Mouse (Mus musculus) MEL (cell line): ENCODE measurements at regions not wholly inside any gene's neighbourhood (a gene's known extent, or its start where the extent isn't known, plus 50 kb on each side); places are given as distances from the start of the nearest gene placed in this dataset.

Experiments used
- DNase-seq: peaks from one replicate; pipeline ENCODE4 v3.0.0; 2011; ENCODE audit warnings: low read depth, low spot score
- H3K27ac ChIP-seq: 2 replicates; pipeline ENCODE4 v1.5.1; 2012; ENCODE audit warnings: low read depth, mild to moderate bottlenecking, control low read depth, low read length, moderate library complexity; ENCODE audit not compliant: control insufficient read depth
- H3K27me3 ChIP-seq, 2 experiments: fragments of 150-350 bp in 1 of 2; sonication (generic) in 1 of 2; 2 replicates each; pipeline ENCODE4 v1.6.1; 2012; ENCODE audit warnings: low read length in 2 of 2, mild to moderate bottlenecking in 2 of 2, improper control_type of control experiment in 1 of 2, moderate library complexity in 1 of 2; ENCODE audit not compliant: insufficient read depth in 2 of 2, control insufficient read depth in 1 of 2
- H3K36me3 ChIP-seq, 2 experiments: 2 replicates each; pipeline ENCODE4 v1.6.1; 2012 to 2014; ENCODE audit warnings: low read length in 2 of 2, improper control_type of control experiment in 1 of 2, inconsistent platforms in 1 of 2, mild to moderate bottlenecking in 1 of 2; ENCODE audit not compliant: insufficient read depth in 2 of 2, control insufficient read depth in 1 of 2
- H3K4me1 ChIP-seq, 2 experiments: fragments of 150-350 bp in 1 of 2; sonication (generic) in 1 of 2; 2 replicates each; pipeline ENCODE4 v1.6.1; 2012; ENCODE audit warnings: low read length in 2 of 2, improper control_type of control experiment in 1 of 2, mild to moderate bottlenecking in 1 of 2; ENCODE audit not compliant: insufficient read depth in 2 of 2, control insufficient read depth in 1 of 2
- H3K4me3 ChIP-seq, 2 experiments: fragments of 150-350 bp in 1 of 2; sonication (generic) in 1 of 2; 2 replicates each; pipeline ENCODE4 v1.5.1; 2012; ENCODE audit warnings: low read depth in 2 of 2, low read length in 2 of 2, mild to moderate bottlenecking in 2 of 2, moderate library complexity in 2 of 2, control low read depth in 1 of 2, improper control_type of control experiment in 1 of 2; ENCODE audit not compliant: control insufficient read depth in 1 of 2, insufficient read depth in 1 of 2
- H3K79me2 ChIP-seq: 2 replicates; pipeline ENCODE4 v1.6.1; 2012; ENCODE audit warnings: mild to moderate bottlenecking, low read length, moderate library complexity; ENCODE audit not compliant: control insufficient read depth, poor library complexity, insufficient read depth
- H3K9ac ChIP-seq: 2 replicates; pipeline ENCODE4 v1.6.1; 2012; ENCODE audit warnings: low read depth, mild to moderate bottlenecking, control low read depth, low read length, moderate library complexity; ENCODE audit not compliant: control insufficient read depth, poor library complexity, severe bottlenecking
- H3K9me3 ChIP-seq: fragments of 150-350 bp; sonication (generic); replicated peaks from 2 replicates; pipeline ENCODE4 v1.6.1; 2012; ENCODE audit warnings: mild to moderate bottlenecking, low read length, improper control_type of control experiment, moderate library complexity; ENCODE audit not compliant: insufficient read depth
- BHLHE40 ChIP-seq: IDR thresholded peaks from 2 replicates; pipeline ENCODE4 v1.6.1; 2012; ENCODE audit warnings: low read depth, mild to moderate bottlenecking, inconsistent platforms, low read length, improper control_type of control experiment, borderline replicate concordance
- CHD2 ChIP-seq: IDR thresholded peaks from 2 replicates; pipeline ENCODE4 v1.6.1; 2011; ENCODE audit warnings: low read length, improper control_type of control experiment
- CTCF ChIP-seq, 3 experiments: IDR thresholded peaks in 2 of 3; conservative IDR thresholded peaks in 1 of 3; 2 replicates each; pipeline ENCODE4 v1.5.1; 2011 to 2012; ENCODE audit warnings: low read length in 3 of 3, low read depth in 2 of 3, mild to moderate bottlenecking in 2 of 3, improper control_type of control experiment in 1 of 3, inconsistent platforms in 1 of 3, mixed read lengths in 1 of 3, moderate library complexity in 1 of 3; ENCODE audit not compliant: control insufficient read depth in 1 of 3, insufficient read depth in 1 of 3, poor library complexity in 1 of 3, severe bottlenecking in 1 of 3
- E2F4 ChIP-seq: IDR thresholded peaks from 2 replicates; pipeline ENCODE4 v1.6.1; 2011; ENCODE audit warnings: low read depth, low read length, improper control_type of control experiment, borderline replicate concordance
- EP300 ChIP-seq, 2 experiments: IDR thresholded peaks; 2 replicates each; pipeline ENCODE4 v1.6.1; 2011; ENCODE audit warnings: improper control_type of control experiment in 2 of 2, low read length in 2 of 2, low read depth in 1 of 2, mild to moderate bottlenecking in 1 of 2
- ETS1 ChIP-seq: IDR thresholded peaks from 2 replicates; pipeline ENCODE4 v1.6.1; 2012; ENCODE audit warnings: low read depth, mild to moderate bottlenecking, inconsistent platforms, low read length, improper control_type of control experiment, moderate library complexity
- GABPA ChIP-seq: IDR thresholded peaks from 2 replicates; pipeline ENCODE4 v1.6.1; 2012; ENCODE audit warnings: low read depth, mild to moderate bottlenecking, inconsistent platforms, low read length, improper control_type of control experiment, moderate library complexity
- GATA1 ChIP-seq: IDR thresholded peaks from 2 replicates; pipeline ENCODE4 v1.6.1; 2011; ENCODE audit warnings: low read depth, low read length, improper control_type of control experiment
- HCFC1 ChIP-seq: IDR thresholded peaks from 2 replicates; pipeline ENCODE4 v1.6.1; 2012; ENCODE audit warnings: low read depth, mild to moderate bottlenecking, inconsistent platforms, low read length, improper control_type of control experiment, moderate library complexity
- KAT2A ChIP-seq: conservative IDR thresholded peaks from 2 replicates; pipeline ENCODE4 v1.6.1; 2012; ENCODE audit warnings: low read depth, low read length, improper control_type of control experiment, inconsistent platforms
- MAFK ChIP-seq: IDR thresholded peaks from 2 replicates; pipeline ENCODE4 v1.6.1; 2011; ENCODE audit warnings: low read depth, mild to moderate bottlenecking, low read length, improper control_type of control experiment, borderline replicate concordance
- MAX ChIP-seq: IDR thresholded peaks from 2 replicates; pipeline ENCODE4 v1.6.1; 2011; ENCODE audit warnings: low read length, improper control_type of control experiment
- MAZ ChIP-seq: IDR thresholded peaks from 2 replicates; pipeline ENCODE4 v1.6.1; 2012; ENCODE audit warnings: low read depth, mild to moderate bottlenecking, inconsistent platforms, low read length, improper control_type of control experiment
- MEF2A ChIP-seq: IDR thresholded peaks from 2 replicates; pipeline ENCODE4 v1.6.1; 2014; ENCODE audit warnings: low read depth, mild to moderate bottlenecking, inconsistent platforms, low read length, improper control_type of control experiment; ENCODE audit not compliant: poor library complexity, insufficient replicate concordance, severe bottlenecking; ENCODE audit errors: extremely low read depth
- MXI1 ChIP-seq: IDR thresholded peaks from 2 replicates; pipeline ENCODE4 v1.6.1; 2011; ENCODE audit warnings: mild to moderate bottlenecking, low read depth, low read length, improper control_type of control experiment
- NELFE ChIP-seq: IDR thresholded peaks from 2 replicates; pipeline ENCODE4 v1.6.1; 2011; ENCODE audit warnings: low read depth, low read length, improper control_type of control experiment
- POLR2A ChIP-seq, 2 experiments: IDR thresholded peaks; 2 replicates each; pipeline ENCODE4 v1.6.1; 2011 to 2012; ENCODE audit warnings: low read length in 2 of 2, mild to moderate bottlenecking in 2 of 2, control low read depth in 1 of 2, improper control_type of control experiment in 1 of 2, low read depth in 1 of 2, moderate library complexity in 1 of 2; ENCODE audit not compliant: control insufficient read depth in 1 of 2, insufficient read depth in 1 of 2, poor library complexity in 1 of 2
- POLR2AphosphoS2 ChIP-seq: IDR thresholded peaks from 2 replicates; pipeline ENCODE4 v1.6.1; 2011; ENCODE audit warnings: low read length, improper control_type of control experiment
- POLR2AphosphoS5 ChIP-seq: IDR thresholded peaks from 2 replicates; pipeline ENCODE4 v1.6.1; 2012; ENCODE audit warnings: low read depth, borderline replicate concordance, mild to moderate bottlenecking, inconsistent platforms, low read length, moderate library complexity, mixed read lengths
- RAD21 ChIP-seq: IDR thresholded peaks from 2 replicates; pipeline ENCODE4 v1.6.1; 2011; ENCODE audit warnings: mild to moderate bottlenecking, low read depth, low read length, improper control_type of control experiment
- RCOR1 ChIP-seq: IDR thresholded peaks from 2 replicates; pipeline ENCODE4 v1.6.1; 2012; ENCODE audit warnings: low read depth, mild to moderate bottlenecking, inconsistent platforms, low read length, improper control_type of control experiment
- SMC3 ChIP-seq: IDR thresholded peaks from 2 replicates; pipeline ENCODE4 v1.6.1; 2011; ENCODE audit warnings: low read depth, low read length, improper control_type of control experiment
- TBP ChIP-seq: IDR thresholded peaks from 2 replicates; pipeline ENCODE4 v1.8.0; 2011; ENCODE audit warnings: low read depth, low read length, improper control_type of control experiment
- TCF12 ChIP-seq: IDR thresholded peaks from 2 replicates; pipeline ENCODE4 v1.6.1; 2014; ENCODE audit warnings: low read depth, mild to moderate bottlenecking, inconsistent platforms, low read length, improper control_type of control experiment, moderate library complexity
- UBTF ChIP-seq: IDR thresholded peaks from 2 replicates; pipeline ENCODE4 v1.6.1; 2012; ENCODE audit warnings: low read depth, mild to moderate bottlenecking, inconsistent platforms, low read length, improper control_type of control experiment, moderate library complexity, borderline replicate concordance; ENCODE audit not compliant: insufficient read depth
- USF1 ChIP-seq: IDR thresholded peaks from 2 replicates; pipeline ENCODE4 v1.6.1; 2014; ENCODE audit warnings: low read depth, mild to moderate bottlenecking, inconsistent platforms, low read length, improper control_type of control experiment, moderate library complexity
- ZC3H11A ChIP-seq: IDR thresholded peaks from 2 replicates; pipeline ENCODE4 v1.6.1; 2012; ENCODE audit warnings: low read depth, mild to moderate bottlenecking, inconsistent platforms, low read length, improper control_type of control experiment

GRCm38 (mm10) chr16:31606389-31607177 lies 56.7 kb upstream of the Dlg1 start:
- peaks cover 0 to 4% of the 10 kb centered on the region in 2 experiments; a peak in 1 of 4 replicates for H3K4me1 ChIP-seq
- no peaks in the 10 kb centered on the region for H3K79me2 ChIP-seq
- H3K4me3 ChIP-seq, result no peak overlapping the region
- no peak overlapping the region for H3K27ac ChIP-seq
- no peak overlapping the region for H3K9ac ChIP-seq
- no peak for DNase-seq
- TF ChIP-seq RAD21, result no peak
- no peak for TF ChIP-seq RCOR1
- no peak for TF ChIP-seq UBTF
- TF ChIP-seq BHLHE40, result no peak
- no peak for TF ChIP-seq GABPA
- TF ChIP-seq MAZ, result no peak
- no peak for TF ChIP-seq ZC3H11A
- no peak for TF ChIP-seq CHD2
- no peak for TF ChIP-seq MAFK
- TF ChIP-seq MXI1, result no peak
- no peak for TF ChIP-seq TBP
- TF ChIP-seq ETS1, result no peak
- no peak for TF ChIP-seq POLR2AphosphoS5
- TF ChIP-seq POLR2AphosphoS2, result no peak
- TF ChIP-seq EP300 (IDR thresholded peaks at IDR 0.05; ENCODE audit: low read depth in 1 of 2, low read length in 2 of 2), result no peak
- no peak for TF ChIP-seq POLR2A (IDR thresholded peaks at IDR 0.05; ENCODE audit: control insufficient read depth in 1 of 2, insufficient read depth in 1 of 2, low read depth in 1 of 2, low read length in 2 of 2, poor library complexity in 1 of 2)
- TF ChIP-seq NELFE, result no peak
- no peak for TF ChIP-seq SMC3
- TF ChIP-seq, all 39 proteins: peak for 0
- H3K36me3 ChIP-seq, result no peaks in the 10 kb centered on the region
- H3K9me3 ChIP-seq, result no peaks in the 10 kb centered on the region
- peaks cover 0 to under 1% of the 10 kb centered on the region in 2 experiments for H3K27me3 ChIP-seq

- Histone ChIP-seq H3K27ac (no peak overlapping the region), H3K4me1 (peaks cover 0 to 4% of the 10 kb centered on the region in 2 experiments; a peak in 1 of 4 replicates)
- no peak for DNase-seq
These were observed 54.3 kb upstream of the Dlg1 start for GRCm38 (mm10) chr16:31608964-31609363.

More at GRCm38 (mm10) chr16:31608964-31609363, 54.3 kb upstream of the Dlg1 start:
- no peak overlapping the region for H3K4me3 ChIP-seq
- no peaks in the 10 kb centered on the region for H3K79me2 ChIP-seq
- H3K36me3 ChIP-seq, result no peaks in the 10 kb centered on the region
- no peaks in the 10 kb centered on the region for H3K9me3 ChIP-seq
- peaks cover 5 to 6% of the 10 kb centered on the region in 2 experiments for H3K27me3 ChIP-seq
- no peak for TF ChIP-seq POLR2AphosphoS5
- TF ChIP-seq MAX, result no peak
- TF ChIP-seq CTCF (IDR thresholded peaks at IDR 0.05 in 2 of 3, conservative IDR thresholded peaks at IDR 0.05 in 1 of 3; ENCODE audit: control insufficient read depth in 1 of 3, insufficient read depth in 1 of 3, low read depth in 2 of 3, low read length in 3 of 3, poor library complexity in 1 of 3, severe bottlenecking in 1 of 3), result no peak
- TF ChIP-seq RAD21, result no peak
- TF ChIP-seq POLR2A (IDR thresholded peaks at IDR 0.05; ENCODE audit: control insufficient read depth in 1 of 2, insufficient read depth in 1 of 2, low read depth in 1 of 2, low read length in 2 of 2, poor library complexity in 1 of 2), result no peak
- no peak for TF ChIP-seq USF1
- no peak for TF ChIP-seq KAT2A
- no peak for TF ChIP-seq NELFE
- TF ChIP-seq CHD2, result no peak
- TF ChIP-seq E2F4, result no peak
- no peak for TF ChIP-seq GATA1
- TF ChIP-seq ETS1, result no peak
- no peak for TF ChIP-seq GABPA
- TF ChIP-seq MAZ, result no peak
- no peak for TF ChIP-seq POLR2AphosphoS2
- no peak for TF ChIP-seq MEF2A
- TF ChIP-seq TCF12, result no peak
- no peak for TF ChIP-seq BHLHE40
- TF ChIP-seq HCFC1, result no peak
- no peak for TF ChIP-seq TBP
- TF ChIP-seq, all 39 proteins: peak for 0
- H3K9ac ChIP-seq, result no peak overlapping the region
